Mouse (Mus musculus): Measurements from ENCODE around the gene Ifnlr1. TPM values are rescaled to one million over a fixed set of nuclear protein-coding genes. Genes with fewer than 3 reads are reported as not detected.
"Not testable (repeated sequence)": the region's sequence is repeated elsewhere in the genome, so short reads cannot be mapped to it uniquely, and the experiment has no call there.

The Ifnlr1 gene
- polyA plus RNA-seq, 1 experiment from 2014 or later: 0.24 TPM

DNA sequence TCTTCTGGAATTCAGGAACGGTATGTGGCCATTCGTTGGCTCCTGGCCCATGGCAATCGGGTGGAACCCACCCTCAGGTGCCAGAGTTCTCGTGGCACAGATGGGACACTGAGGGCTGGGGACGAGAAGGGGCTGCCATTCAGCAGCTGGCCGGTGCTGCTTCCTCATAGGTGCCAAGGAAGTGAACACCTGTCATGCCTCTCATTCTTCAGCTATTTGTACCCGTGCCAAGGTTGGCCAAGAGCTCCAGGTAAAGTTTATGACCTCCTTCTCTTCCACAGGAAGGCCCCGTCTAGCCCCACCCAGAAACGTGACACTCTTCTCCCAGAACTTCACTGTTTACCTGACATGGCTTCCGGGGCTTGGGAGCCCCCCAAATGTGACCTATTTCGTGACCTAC, 4.2 kb downstream of the Ifnlr1 start:
- ATAC-seq (replicated peaks): no peak
- H3K4me1 ChIP-seq: peaks cover 14% of the 10 kb centered on the region
- no peak overlapping the region for H3K9ac ChIP-seq (replicated peaks)
- H3K4me2 ChIP-seq (replicated peaks): no peak overlapping the region
- H3K27me3 ChIP-seq: peaks cover 30% of the 10 kb centered on the region
- no peak overlapping the region for H3K27ac ChIP-seq (replicated peaks)
- no peaks in the 10 kb centered on the region for H3K36me3 ChIP-seq
- 84% methylated on average over 11 of the region's 11 CpGs for WGBS
- no peak overlapping the region for H3K4me3 ChIP-seq
- H3K9me3 ChIP-seq: no peaks in the 10 kb centered on the region

DNA sequence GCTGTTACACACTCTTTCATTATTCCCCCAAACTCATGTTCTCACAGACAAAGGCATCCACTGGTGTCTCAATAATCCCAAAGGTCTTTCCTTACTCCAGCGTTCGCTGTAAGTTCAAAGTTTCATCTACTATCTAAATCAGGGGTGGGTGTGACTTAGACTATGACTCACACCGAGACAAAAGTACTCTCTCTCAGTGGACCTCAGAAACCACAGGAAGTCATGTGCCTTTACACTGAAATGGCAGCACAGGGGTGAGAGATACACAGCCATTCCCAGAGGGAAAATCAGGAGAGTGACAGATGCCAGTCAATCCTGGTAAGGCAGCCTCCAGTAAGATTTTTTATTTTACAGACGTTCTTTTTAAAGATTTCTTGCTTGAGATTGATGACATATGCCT, 6.8 kb downstream of the Ifnlr1 start:
- Histone ChIP-seq H3K27me3 (peaks cover 3% of the 10 kb centered on the region; the same call in 1 of the 2 replicates), H3K4me1 (no peaks in the 10 kb centered on the region), H3K4me2 (replicated peaks) (no peak overlapping the region), H3K4me3 (no peak overlapping the region), H3K36me3 (no peaks in the 10 kb centered on the region), H3K9ac (replicated peaks) (no peak overlapping the region), H3K9me3 (no peaks in the 10 kb centered on the region), H3K27ac (replicated peaks) (no peak overlapping the region)
- 86% methylated on average over 4 of the region's 4 CpGs for WGBS
- no peak for ATAC-seq (replicated peaks)

- no peaks in the 10 kb centered on the region for H3K4me1 ChIP-seq
- WGBS: 77% methylated on average over 7 of the region's 7 CpGs
- H3K4me3 ChIP-seq: 0 out of 2 replicates have a peak overlapping the region, but pooled peaks have one; percentile 11
- no peak for ATAC-seq (replicated peaks)
- no peaks in the 10 kb centered on the region for H3K9me3 ChIP-seq
- peak overlapping the region; percentile 17; the same call in 1 of the 2 replicates for H3K4me2 ChIP-seq (replicated peaks)
- no peak overlapping the region for H3K27ac ChIP-seq (replicated peaks)
- no peaks in the 10 kb centered on the region for H3K36me3 ChIP-seq
- H3K9ac ChIP-seq (replicated peaks): no peak overlapping the region
- H3K27me3 ChIP-seq: no peaks in the 10 kb centered on the region
Measured at GRCm38 (mm10) chr4:135698498-135698897, 12.4 kb downstream of the Ifnlr1 start.

DNA sequence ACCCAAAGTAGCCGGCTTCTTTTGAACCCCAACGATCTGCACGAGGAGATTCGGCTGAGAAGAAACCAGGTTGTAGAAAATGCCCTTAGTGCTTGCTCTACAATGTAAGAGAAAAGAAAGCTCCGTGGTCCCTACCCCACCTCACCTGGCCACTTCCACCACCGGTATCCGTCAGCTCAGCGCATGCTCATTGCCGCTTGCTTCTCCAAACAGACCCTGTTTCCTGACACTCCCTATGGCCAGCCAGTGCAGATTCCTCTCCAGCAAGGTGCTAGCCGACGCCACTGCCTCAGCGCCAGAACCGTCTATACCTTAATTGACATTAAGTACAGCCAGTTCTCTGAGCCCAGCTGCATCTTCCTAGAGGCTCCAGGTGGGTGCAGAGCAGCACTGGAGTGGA, 17.4 kb downstream of the Ifnlr1 start:
- no peak overlapping the region for H3K9ac ChIP-seq (replicated peaks)
- no peaks in the 10 kb centered on the region for H3K9me3 ChIP-seq
- H3K4me1 ChIP-seq: no peaks in the 10 kb centered on the region
- no peak overlapping the region for H3K4me3 ChIP-seq
- H3K27ac ChIP-seq (replicated peaks): no peak overlapping the region
- ATAC-seq (replicated peaks): no peak
- 79% methylated on average over 13 of the region's 13 CpGs for WGBS
- no peaks in the 10 kb centered on the region for H3K36me3 ChIP-seq
- no peaks in the 10 kb centered on the region for H3K27me3 ChIP-seq
- H3K4me2 ChIP-seq (replicated peaks): no peak overlapping the region

DNA sequence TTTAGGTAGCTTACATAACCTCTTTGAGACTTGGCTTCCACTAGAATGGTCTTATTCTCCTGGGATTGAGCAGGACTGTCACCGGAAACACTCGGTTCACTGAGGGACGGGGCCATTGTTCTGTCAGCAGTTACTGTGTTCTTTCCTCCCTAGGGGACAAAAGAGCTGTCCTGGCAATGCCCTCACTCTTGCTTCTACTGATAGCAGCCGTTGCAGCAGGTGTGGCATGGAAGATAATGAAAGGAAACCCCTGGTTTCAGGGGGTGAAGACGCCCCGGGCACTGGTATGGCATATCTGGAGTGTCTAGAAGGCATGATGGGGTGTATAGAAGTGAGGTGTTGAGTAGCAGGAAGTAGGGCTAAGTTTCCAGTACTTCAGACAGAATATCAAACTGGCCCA, 17.9 kb downstream of the Ifnlr1 start:
- no peak for ATAC-seq (replicated peaks)
- no peak overlapping the region for H3K4me3 ChIP-seq
- no peaks in the 10 kb centered on the region for H3K4me1 ChIP-seq
- no peak overlapping the region for H3K27ac ChIP-seq (replicated peaks)
- H3K27me3 ChIP-seq: no peaks in the 10 kb centered on the region
- H3K36me3 ChIP-seq: no peaks in the 10 kb centered on the region
- no peaks in the 10 kb centered on the region for H3K9me3 ChIP-seq
- H3K9ac ChIP-seq (replicated peaks): no peak overlapping the region
- H3K4me2 ChIP-seq (replicated peaks): no peak overlapping the region
- WGBS: 41% methylated on average over 6 of the region's 6 CpGs

GRCm38 (mm10) chr4:135706045-135706444, 20.0 kb downstream of the Ifnlr1 start:
- no peak for ATAC-seq (replicated peaks)
- H3K4me3 ChIP-seq: no peak overlapping the region
- H3K9ac ChIP-seq (replicated peaks): no peak overlapping the region
- no peak overlapping the region for H3K27ac ChIP-seq (replicated peaks)
- no peaks in the 10 kb centered on the region for H3K4me1 ChIP-seq
- H3K9me3 ChIP-seq: no peaks in the 10 kb centered on the region
- no peaks in the 10 kb centered on the region for H3K36me3 ChIP-seq
- 95% methylated on average over 6 of the region's 6 CpGs for WGBS
- H3K4me2 ChIP-seq (replicated peaks): no peak overlapping the region
- no peaks in the 10 kb centered on the region for H3K27me3 ChIP-seq

- 11% methylated on average over 8 of the region's 8 CpGs for WGBS
- no peaks in the 10 kb centered on the region for H3K9me3 ChIP-seq
- H3K4me2 ChIP-seq (replicated peaks): peak overlapping the region; percentile 26
- H3K9ac ChIP-seq (replicated peaks): no peak overlapping the region
- H3K36me3 ChIP-seq: no peaks in the 10 kb centered on the region
- H3K27ac ChIP-seq (replicated peaks): no peak overlapping the region
- H3K4me1 ChIP-seq: no peaks in the 10 kb centered on the region
- H3K4me3 ChIP-seq: no peak overlapping the region
- ATAC-seq (replicated peaks): 0 out of 2 replicates have a peak, but pooled peaks have one; percentile 19
- H3K27me3 ChIP-seq: no peaks in the 10 kb centered on the region
Measured at GRCm38 (mm10) chr4:135709072-135709564, 23.0 kb downstream of the Ifnlr1 start.

- ATAC-seq (replicated peaks): no peak
- Histone ChIP-seq H3K9ac (replicated peaks) (no peak overlapping the region), H3K4me3 (no peak overlapping the region), H3K36me3 (no peaks in the 10 kb centered on the region), H3K4me1 (no peaks in the 10 kb centered on the region), H3K27ac (replicated peaks) (no peak overlapping the region), H3K27me3 (no peaks in the 10 kb centered on the region), H3K4me2 (replicated peaks) (no peak overlapping the region), H3K9me3 (no peaks in the 10 kb centered on the region)
- WGBS: 73% methylated on average over 11 of the region's 11 CpGs
Measured at GRCm38 (mm10) chr4:135709621-135710020, 23.5 kb downstream of the Ifnlr1 start.

- Histone ChIP-seq H3K27me3 (no peaks in the 10 kb centered on the region), H3K4me3 (no peak overlapping the region), H3K9me3 (no peaks in the 10 kb centered on the region), H3K27ac (replicated peaks) (no peak overlapping the region), H3K9ac (replicated peaks) (no peak overlapping the region), H3K36me3 (no peaks in the 10 kb centered on the region), H3K4me2 (replicated peaks) (no peak overlapping the region), H3K4me1 (no peaks in the 10 kb centered on the region)
- 80% methylated on average over 3 of the region's 3 CpGs for WGBS
- ATAC-seq (replicated peaks): no peak
Measured at GRCm38 (mm10) chr4:135710392-135710791, 24.3 kb downstream of the Ifnlr1 start.

GRCm38 (mm10) chr4:135714776-135715175, 28.7 kb downstream of the Ifnlr1 start:
- no peaks in the 10 kb centered on the region for H3K4me1 ChIP-seq
- no peak for ATAC-seq (replicated peaks)
- H3K9me3 ChIP-seq: no peaks in the 10 kb centered on the region
- H3K36me3 ChIP-seq: no peaks in the 10 kb centered on the region
- H3K27ac ChIP-seq (replicated peaks): no peak overlapping the region
- no peak overlapping the region for H3K9ac ChIP-seq (replicated peaks)
- H3K27me3 ChIP-seq: no peaks in the 10 kb centered on the region
- no peak overlapping the region for H3K4me3 ChIP-seq
- H3K4me2 ChIP-seq (replicated peaks): no peak overlapping the region
- 89% methylated on average over 8 of the region's 8 CpGs for WGBS

DNA sequence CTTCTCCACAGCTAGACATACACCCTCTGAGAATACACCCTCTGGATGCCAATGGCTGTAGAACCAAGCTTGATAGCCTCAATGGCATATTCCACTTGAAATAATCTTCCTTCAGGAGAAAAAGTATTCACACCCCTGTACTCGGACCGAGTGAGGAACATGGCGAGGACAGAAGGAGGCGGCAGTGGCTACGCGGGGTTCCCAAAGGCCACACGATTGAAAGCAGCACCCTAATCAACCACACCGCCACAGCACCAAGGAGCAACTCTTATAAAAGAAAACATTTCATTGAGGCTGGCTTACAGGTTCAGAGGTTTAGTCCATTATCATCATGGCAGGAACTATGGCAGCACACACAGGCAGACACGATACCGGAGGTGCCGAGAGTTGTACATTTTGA, 30.4 kb downstream of the Ifnlr1 start:
- H3K9ac ChIP-seq (replicated peaks); H3K9me3 ChIP-seq; H3K4me1 ChIP-seq; H3K27ac ChIP-seq (replicated peaks); H3K4me3 ChIP-seq; ATAC-seq (replicated peaks); H3K36me3 ChIP-seq; H3K4me2 ChIP-seq (replicated peaks); H3K27me3 ChIP-seq: not testable (repeated sequence)
- WGBS: 94% methylated on average over 11 of the region's 11 CpGs

- no peak for ATAC-seq (replicated peaks)
- 78% methylated on average over 17 of the region's 17 CpGs for WGBS
- no peaks in the 10 kb centered on the region for H3K27me3 ChIP-seq
Measured at GRCm38 (mm10) chr4:135722540-135723290, 36.6 kb downstream of the Ifnlr1 start.

DNA sequence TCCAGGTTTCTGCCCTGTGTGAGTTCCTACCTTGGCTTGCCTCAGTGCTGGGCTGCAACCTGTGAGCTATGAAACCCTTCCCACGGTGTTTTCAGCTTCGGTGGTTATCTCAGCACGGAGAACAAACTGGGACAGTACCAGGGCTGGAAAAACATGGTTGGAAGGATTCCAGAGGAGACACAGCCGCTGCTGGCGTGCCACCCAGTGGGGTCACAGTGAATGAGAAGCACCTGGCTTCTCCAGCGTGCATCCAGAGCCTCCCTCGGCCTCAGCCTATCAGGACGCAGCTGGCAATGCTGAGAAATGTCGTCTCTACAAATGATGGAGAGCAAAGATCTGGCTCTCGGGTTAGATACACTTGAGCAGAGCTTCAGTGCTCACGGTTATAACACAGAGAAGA, 40.3 kb downstream of the Ifnlr1 start:
- Histone ChIP-seq H3K4me1 (no peaks in the 10 kb centered on the region), H3K9ac (replicated peaks) (no peak overlapping the region), H3K9me3 (no peaks in the 10 kb centered on the region), H3K27ac (replicated peaks) (no peak overlapping the region), H3K27me3 (no peaks in the 10 kb centered on the region), H3K4me3 (no peak overlapping the region), H3K36me3 (no peaks in the 10 kb centered on the region), H3K4me2 (replicated peaks) (no peak overlapping the region)
- no peak for ATAC-seq (replicated peaks)
- 69% methylated on average over 11 of the region's 11 CpGs for WGBS

More at GRCm38 (mm10) chr4:135722540-135723290, 36.6 kb downstream of the Ifnlr1 start:
- no peak overlapping the region for H3K9ac ChIP-seq (replicated peaks)
- no peaks in the 10 kb centered on the region for H3K4me1 ChIP-seq
- H3K36me3 ChIP-seq: no peaks in the 10 kb centered on the region
- H3K9me3 ChIP-seq: no peaks in the 10 kb centered on the region
- H3K4me3 ChIP-seq: no peak overlapping the region
- no peak overlapping the region for H3K27ac ChIP-seq (replicated peaks)
- no peak overlapping the region for H3K4me2 ChIP-seq (replicated peaks)
